Mouse (Mus musculus) layer of hippocampus, adult 2 months (tissue): ENCODE data around the gene Med21. TPM values are rescaled to one million over a fixed set of nuclear protein-coding genes. Genes with fewer than 3 reads are reported as not detected.

Experiments used
- DNase-seq, 2 experiments: peaks; one replicate each; pipeline ENCODE4 v3.0.0; 2022; ENCODE audit warnings: low spot score in 2 of 2
- H3K27ac ChIP-seq: fragments of 200-600 bp; 2 replicates; pipeline ENCODE4 v1.8.1; 2022
- H3K4me3 ChIP-seq: fragments of 200-600 bp; 2 replicates; pipeline ENCODE4 v1.8.1; 2022; ENCODE audit warnings: mild to moderate bottlenecking
- CTCF ChIP-seq: fragments of 200-600 bp; conservative IDR thresholded peaks from 2 replicates; pipeline ENCODE4 v1.8.1; 2022; ENCODE audit warnings: antibody characterized with exemption, mild to moderate bottlenecking, moderate library complexity
- total RNA-seq, 2 experiments: library from RNA; stranded (reverse); gene quantifications; 2 replicates each; pipeline ENCODE4 v1.2.3; 2021

Gene Med21
- total RNA-seq, 2 experiments from 2014 or later, result 42.8 to 44.7 TPM

- Histone ChIP-seq H3K27ac (no peak overlapping the region), H3K4me3 (no peak overlapping the region)
- TF ChIP-seq CTCF, result no peak
- no peak for DNase-seq
These were observed 34.6 kb downstream of the Med21 start for GRCm38 (mm10) chr6:146676904-146677303.

GRCm38 (mm10) chr6:146678136-146679070 is 36.1 kb downstream of the Med21 start:
- no peak overlapping the region for H3K27ac ChIP-seq
- no peak overlapping the region for H3K4me3 ChIP-seq
- no peak for DNase-seq
- TF ChIP-seq CTCF, result no peak

GRCm38 (mm10) chr6:146683881-146684280 is 41.5 kb downstream of the Med21 start:
- no peak overlapping the region for H3K4me3 ChIP-seq
- H3K27ac ChIP-seq, result no peak overlapping the region
- TF ChIP-seq CTCF, result no peak
- DNase-seq, result no peak

GRCm38 (mm10) chr6:146685781-146686308 is 43.5 kb downstream of the Med21 start:
- peak; percentile 72 for TF ChIP-seq CTCF
- Histone ChIP-seq H3K4me3 (no peak overlapping the region), H3K27ac (no peak overlapping the region)
- peak in 1 of 2 experiments; percentile 29 for DNase-seq

GRCm38 (mm10) chr6:146686463-146687196 is 44.3 kb downstream of the Med21 start:
- TF ChIP-seq CTCF, result no peak
- Histone ChIP-seq H3K4me3 (no peak overlapping the region), H3K27ac (no peak overlapping the region)
- no peak for DNase-seq

- H3K4me3 ChIP-seq, result no peak overlapping the region
- TF ChIP-seq CTCF, result no peak
- H3K27ac ChIP-seq, result no peak overlapping the region
- DNase-seq, result no peak
These were observed 45.7 kb downstream of the Med21 start for GRCm38 (mm10) chr6:146688010-146688409.

GRCm38 (mm10) chr6:146688861-146689260 is 46.5 kb downstream of the Med21 start:
- TF ChIP-seq CTCF, result no peak
- no peak for DNase-seq
- Histone ChIP-seq H3K27ac (no peak overlapping the region), H3K4me3 (no peak overlapping the region)

- Histone ChIP-seq H3K4me3 (no peak overlapping the region), H3K27ac (no peak overlapping the region)
- TF ChIP-seq CTCF, result no peak
- DNase-seq, result no peak
These were observed 55.4 kb downstream of the Med21 start for GRCm38 (mm10) chr6:146697767-146698166.

GRCm38 (mm10) chr6:146698376-146698775 is 56.0 kb downstream of the Med21 start:
- no peak overlapping the region for H3K27ac ChIP-seq
- H3K4me3 ChIP-seq, result no peak overlapping the region
- DNase-seq, result no peak
- no peak for TF ChIP-seq CTCF

Other genes starting within 250 kb of the Med21 start
- gene Itpr2, start 140.3 kb upstream of the Med21 start, total RNA-seq, result 10 to 100 TPM; 15.6 to 22.1 TPM
- gene Fgfr1op2, start 65.3 kb upstream of the Med21 start, total RNA-seq, result 100 to 1,000 TPM; 103 to 109 TPM
- 10 to 100 TPM; 46.8 to 51.1 TPM for gene Ints13, start 64.7 kb upstream of the Med21 start, total RNA-seq
- gene Tm7sf3, start 277 bp downstream of the Med21 start, total RNA-seq, result 10 to 100 TPM; 40.3 to 43.3 TPM
- 10 to 100 TPM; 21.1 to 22.5 TPM for gene Stk38l, start 82.4 kb downstream of the Med21 start, total RNA-seq
- gene Arntl2, start 153.5 kb downstream of the Med21 start, total RNA-seq, result 10 to 100 TPM in 1 of 2 experiments, 1 to 10 TPM in 1; 9.0 to 10.4 TPM
- gene Smco2, start 207.6 kb downstream of the Med21 start, total RNA-seq, result not detected
- 10 to 100 TPM; 35.3 to 40.6 TPM for gene Ppfibp1, start 245.9 kb downstream of the Med21 start, total RNA-seq